Mouse (Mus musculus) cerebellum, adult 9-11 months (tissue): ENCODE measurements around the gene Atp7a.
A peak's percentile ranks its signal among the peaks of the same experiment; 100 is the strongest.
"Not testable (repeated sequence)": the region's sequence is repeated elsewhere in the genome, so short reads cannot be mapped to it uniquely, and the experiment has no call there.

Source experiments
- DNase-seq: peaks from one replicate; pipeline ENCODE4 v3.0.0; 2022

Atp7a gene

GRCm38 (mm10) chrX:106026418-106027342 is at the start of gene Atp7a:
Atp7a (plus strand) TSS chrX:106027276.
- peak; percentile 88 for DNase-seq

GRCm38 (mm10) chrX:106001605-106002004 is 25.5 kb upstream of the Atp7a start:
- no peak for DNase-seq

- no peak for DNase-seq
Observed at GRCm38 (mm10) chrX:106010762-106011161, 16.3 kb upstream of the Atp7a start.

- DNase-seq = peak; percentile 90
Observed at GRCm38 (mm10) chrX:106011465-106012159, 15.5 kb upstream of the Atp7a start, which contains the start of gene Magt1. Magt1 (minus strand) TSS chrX:106011906.

DNA sequence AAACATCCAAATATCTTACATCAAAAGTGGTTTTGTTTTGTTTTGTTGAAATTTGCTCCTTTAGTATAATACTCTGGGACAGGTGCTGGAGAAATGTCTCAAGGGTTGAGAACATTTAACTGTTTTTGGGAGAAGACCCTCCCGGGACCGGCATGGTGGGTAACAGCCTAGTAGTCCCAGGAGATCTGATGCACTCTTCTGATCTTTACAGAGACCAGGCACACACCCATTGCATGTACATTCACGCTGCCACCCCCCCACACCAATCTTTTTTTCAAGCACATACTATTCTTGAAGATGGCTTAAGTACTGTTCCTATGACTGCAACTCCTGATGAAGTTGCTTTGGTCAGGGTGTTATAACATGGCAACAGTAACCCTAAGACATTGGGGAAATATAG is 14.5 kb upstream of the Atp7a start:
- DNase-seq = peak; percentile 26

GRCm38 (mm10) chrX:106013217-106013616 is 13.9 kb upstream of the Atp7a start:
- DNase-seq = peak; percentile 45

- not testable (repeated sequence) for DNase-seq
Observed at GRCm38 (mm10) chrX:106014741-106015377, 12.2 kb upstream of the Atp7a start.

DNA sequence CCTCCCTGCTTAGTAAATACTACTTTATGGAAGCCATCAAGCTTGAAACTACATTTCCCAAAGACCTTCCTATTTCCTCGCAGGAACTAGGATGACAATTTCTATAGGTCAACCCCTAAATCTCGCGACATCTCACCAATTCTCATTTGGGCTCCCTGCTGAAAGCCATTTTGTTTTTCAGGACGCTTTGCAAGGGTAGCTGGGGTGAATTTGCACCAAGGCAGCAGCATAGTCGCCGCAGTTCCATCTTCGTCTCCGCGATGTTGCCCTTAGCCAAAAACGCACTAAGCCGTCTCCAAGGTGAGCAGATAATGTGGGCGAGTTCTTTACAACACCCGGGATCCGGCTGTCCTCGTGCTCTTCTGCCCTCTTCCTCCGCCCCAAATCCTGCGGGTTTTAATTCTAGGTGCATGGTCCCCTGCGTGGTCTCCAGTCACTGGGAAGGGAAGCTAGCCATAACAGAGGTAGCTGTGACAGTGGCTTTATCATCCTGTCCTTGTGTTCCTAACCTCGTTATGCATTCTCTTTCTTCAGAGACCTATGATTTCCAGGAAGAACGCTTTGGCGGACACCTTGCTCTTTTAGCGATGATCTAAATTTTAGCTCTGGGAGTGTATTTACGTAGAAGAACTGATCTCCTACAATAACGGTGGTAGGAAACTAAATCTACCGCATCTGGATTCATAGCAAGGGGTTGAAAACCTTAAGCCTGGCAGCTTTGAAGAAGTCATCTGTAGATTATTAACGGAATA is 11.3 kb upstream of the Atp7a start, which contains the start of gene Cox7b:
Cox7b (plus strand) TSS at position 130 of the 752 bp plus-strand sequence.
- DNase-seq = peak; percentile 82

DNA sequence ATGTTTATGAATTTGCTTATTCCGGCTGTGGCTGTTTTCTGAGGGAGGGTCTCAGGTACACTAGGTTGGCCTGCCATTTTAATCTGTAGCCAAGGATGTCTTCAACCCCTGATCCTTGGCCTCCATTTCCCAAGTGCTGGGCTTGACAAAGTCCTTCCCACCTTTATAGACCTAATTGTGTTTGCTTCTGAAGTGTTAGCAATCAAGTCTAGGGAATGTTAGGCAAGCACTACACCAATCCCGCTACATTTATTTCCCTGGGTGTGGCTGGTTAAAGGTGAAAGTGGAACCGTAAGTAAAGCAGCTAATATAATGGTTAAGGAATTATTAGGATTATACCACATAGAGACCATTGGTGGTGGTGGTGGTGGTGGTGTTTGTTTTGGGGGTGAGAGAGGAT is 10.0 kb upstream of the Atp7a start:
- DNase-seq = no peak

- no peak for DNase-seq
Observed at GRCm38 (mm10) chrX:106017516-106017915, 9.6 kb upstream of the Atp7a start.

DNA sequence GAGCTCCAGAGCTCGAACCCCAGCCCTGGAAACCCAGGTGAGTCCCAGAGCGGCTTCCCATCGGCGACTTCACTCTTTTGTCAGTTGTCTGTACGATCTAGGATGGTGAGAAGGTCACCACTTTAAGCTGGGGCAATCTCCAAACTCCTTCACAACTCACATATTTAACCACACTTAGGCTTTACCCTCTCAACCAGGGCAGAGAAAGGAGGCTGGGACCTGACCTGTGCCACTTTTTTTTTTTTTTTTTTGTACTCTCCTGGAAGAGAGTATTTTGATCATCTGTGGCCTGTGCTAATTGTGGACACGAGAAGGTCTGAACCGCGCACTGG is 233 bp downstream of the Atp7a start:
- DNase-seq = no peak

GRCm38 (mm10) chrX:106030176-106030575 is 3.1 kb downstream of the Atp7a start:
- DNase-seq = no peak

GRCm38 (mm10) chrX:106031124-106031523 is 4.0 kb downstream of the Atp7a start:
- no peak for DNase-seq

DNA sequence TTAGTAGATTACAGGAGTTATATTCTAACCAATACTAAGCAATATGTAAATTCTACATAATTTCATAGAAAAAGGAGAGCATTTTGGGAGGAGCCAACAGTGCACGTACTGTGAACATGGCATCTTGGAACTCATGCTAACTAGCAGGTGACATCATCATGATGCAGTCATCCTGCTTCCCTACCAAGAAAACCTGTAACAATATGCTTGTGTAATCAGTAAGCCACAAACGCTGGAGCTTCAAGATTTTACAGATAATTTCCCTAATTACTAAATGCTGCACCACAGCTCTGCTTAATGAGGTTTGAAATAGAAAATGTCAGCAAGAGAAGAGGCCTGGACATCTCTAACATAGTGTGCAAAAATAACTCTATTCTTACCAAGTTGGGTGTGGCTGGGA is 8.7 kb downstream of the Atp7a start:
- DNase-seq = no peak

GRCm38 (mm10) chrX:106037185-106037752 is 10.2 kb downstream of the Atp7a start:
- DNase-seq = no peak

GRCm38 (mm10) chrX:106043863-106044617 is 17.0 kb downstream of the Atp7a start:
- DNase-seq = no peak

DNA sequence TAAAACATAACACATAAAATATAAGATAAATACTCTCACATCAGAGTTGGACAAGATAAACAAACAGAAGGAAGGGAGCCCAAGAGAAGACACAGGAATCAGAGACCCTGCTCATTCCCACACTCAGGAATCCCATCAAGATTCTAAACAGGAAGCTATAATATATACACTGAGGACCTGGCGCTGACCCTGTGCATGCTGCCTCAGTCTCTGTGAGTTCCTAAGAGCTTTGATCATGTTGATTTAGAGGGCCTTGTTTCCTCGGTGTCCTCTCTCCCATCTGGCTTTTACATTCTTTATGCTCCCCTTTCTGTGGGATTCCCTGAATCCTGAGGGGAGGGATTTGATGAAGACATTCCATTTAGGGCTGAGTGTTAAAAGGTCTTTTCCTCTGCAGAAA is 18.4 kb downstream of the Atp7a start:
- DNase-seq = no peak

DNA sequence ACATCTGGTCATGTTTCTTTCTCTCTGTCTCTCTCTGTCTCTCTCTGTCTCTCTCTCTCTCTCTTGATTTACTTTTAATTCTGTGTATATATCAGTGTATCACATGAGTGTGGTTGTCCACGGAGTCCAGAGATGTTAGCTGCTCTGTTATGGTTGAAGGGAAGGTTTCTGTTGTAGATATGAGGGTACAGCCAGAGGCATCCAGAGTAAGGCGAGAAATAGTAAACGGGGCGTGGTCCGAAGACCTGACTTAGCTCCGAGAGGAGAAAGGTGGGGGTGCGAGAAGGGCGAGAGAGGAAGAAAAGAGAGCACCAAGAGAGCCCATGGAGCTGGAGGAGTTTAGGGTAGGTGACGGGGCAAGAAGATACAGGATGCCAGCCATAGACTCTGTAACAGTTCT is 18.9 kb downstream of the Atp7a start:
- DNase-seq = no peak

DNA sequence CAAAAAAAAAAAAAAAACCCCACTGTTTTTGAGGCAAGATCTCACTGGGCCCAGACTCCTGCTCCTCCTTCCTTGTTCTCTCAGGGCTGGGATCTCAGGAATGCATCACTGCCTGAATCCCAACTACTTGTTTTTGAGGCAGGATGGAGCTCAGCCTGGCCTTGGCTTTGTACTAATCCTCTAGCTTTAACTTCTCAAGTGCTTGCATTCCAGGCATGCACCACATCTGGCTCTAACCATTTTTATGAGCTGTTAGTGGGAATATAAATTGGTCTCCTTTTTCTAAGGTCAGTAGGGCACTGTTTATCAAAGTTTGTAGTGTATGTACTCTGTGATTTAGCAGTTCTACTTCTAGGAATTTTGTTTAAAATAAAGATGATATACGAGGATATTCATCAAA is 21.1 kb downstream of the Atp7a start:
- no peak for DNase-seq

DNA sequence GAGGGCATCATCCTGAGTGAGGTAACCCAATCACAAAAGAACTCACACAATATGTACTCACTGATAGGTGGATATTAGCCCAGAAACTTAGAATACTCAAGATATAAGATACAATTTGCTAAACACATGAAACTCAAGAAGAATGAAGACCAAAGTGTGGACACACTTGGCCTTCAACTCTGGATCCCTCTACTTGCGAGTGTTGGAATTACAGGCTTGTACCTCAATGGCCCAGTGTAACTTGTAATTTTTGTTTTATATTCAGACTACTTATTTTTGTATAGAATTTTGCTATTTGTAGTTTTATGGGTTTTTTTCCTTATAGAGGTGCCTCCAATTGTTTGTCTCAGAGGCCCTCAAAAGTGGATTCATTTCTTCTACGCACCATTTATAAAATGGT is 50.8 kb downstream of the Atp7a start:
- not testable (repeated sequence) for DNase-seq

DNA sequence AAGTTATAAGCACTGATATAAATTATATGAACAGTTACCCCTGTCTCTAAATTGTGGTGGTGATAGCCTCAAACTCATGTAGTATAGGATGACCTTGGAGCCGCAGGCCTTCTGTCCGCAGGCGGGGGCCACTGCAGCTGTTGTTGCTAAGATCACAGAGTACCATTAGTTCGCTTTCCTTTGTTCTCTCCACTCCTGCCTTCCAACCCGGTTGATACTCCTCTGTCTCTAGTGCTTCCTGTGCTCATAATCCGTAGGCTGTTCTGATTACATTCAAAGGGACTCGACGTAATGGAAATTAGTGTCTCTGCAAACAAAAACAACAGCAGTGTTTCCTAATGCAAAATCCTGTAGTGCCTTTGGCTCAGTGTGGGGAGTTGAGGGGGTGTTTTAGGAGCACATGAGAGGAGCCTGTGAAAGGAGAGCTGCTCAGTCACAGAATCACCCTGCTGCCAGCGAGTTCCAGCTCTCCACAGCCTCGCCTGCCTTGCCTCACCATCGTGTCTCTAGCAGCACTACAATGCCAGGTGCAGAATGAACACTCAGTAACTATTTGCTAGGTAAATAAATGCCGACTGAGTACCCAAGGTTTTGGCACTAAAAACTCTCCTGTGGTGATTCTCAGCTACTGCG is 53.9 kb downstream of the Atp7a start:
- no peak for DNase-seq
